Mouse (Mus musculus): ENCODE results near the gene Rbbp9. TPM values are rescaled to one million over a fixed set of nuclear protein-coding genes. Genes with fewer than 3 reads are reported as not detected.
"Not testable (repeated sequence)": the region's sequence is repeated elsewhere in the genome, so short reads cannot be mapped to it uniquely, and the experiment has no call there.

Rbbp9 gene
- 30.1 and 30.2 TPM in 2 replicates for polyA plus RNA-seq (2012; rRNA removed)

GRCm38 (mm10) chr2:144550529-144550928 lies at the start of gene Rbbp9:
Rbbp9 (minus strand) TSS chr2:144550869.
- Histone ChIP-seq H3K4me1 (ENCODE audit: control insufficient read depth, insufficient read depth, low read length) (no peaks in the 10 kb centered on the region; the same call in 1 of the 2 replicates), H3K27me3 (ENCODE audit: control insufficient read depth, insufficient read depth, low read length) (no peaks in the 10 kb centered on the region), H3K27ac (ENCODE audit: insufficient read depth, low read length) (peak within 1 kb of the TSS; percentile 17), H3K4me3 (replicated peaks; ENCODE audit: insufficient read depth, low read depth, low read length) (peak within 1 kb of the TSS; percentile 78)
- peak; percentile 72 to 76 for DNase-seq
- TF ChIP-seq POLR2A (IDR thresholded peaks at IDR 0.05; ENCODE audit: borderline replicate concordance, insufficient read depth, low read length) = peak; percentile 75; the same call in 1 of the 2 replicates
- no peak for TF ChIP-seq CTCF (IDR thresholded peaks at IDR 0.05; ENCODE audit: borderline replicate concordance, insufficient read depth, low read depth, low read length)
- WGBS = under 1% methylated on average over 17 of the region's 17 CpGs

GRCm38 (mm10) chr2:144599831-144600687 lies 49.4 kb upstream of the Rbbp9 start, which contains the start of gene Dtd1:
Dtd1 (plus strand) TSS chr2:144599897.
- WGBS = under 1% methylated on average over 50 of the region's 50 CpGs
- peak within 1 kb of the TSS; percentile 84 for H3K27ac ChIP-seq (ENCODE audit: insufficient read depth, low read length)

GRCm38 (mm10) chr2:144598006-144598405 lies 47.3 kb upstream of the Rbbp9 start:
- WGBS = 72% methylated on average over 2 of the region's 2 CpGs
- Histone ChIP-seq H3K4me1 (ENCODE audit: control insufficient read depth, insufficient read depth, low read length) (no peaks in the 10 kb centered on the region), H3K4me3 (replicated peaks; ENCODE audit: insufficient read depth, low read depth, low read length) (no peak overlapping the region), H3K27ac (ENCODE audit: insufficient read depth, low read length) (no peak overlapping the region), H3K27me3 (ENCODE audit: control insufficient read depth, insufficient read depth, low read length) (no peaks in the 10 kb centered on the region)
- TF ChIP-seq POLR2A (IDR thresholded peaks at IDR 0.05; ENCODE audit: borderline replicate concordance, insufficient read depth, low read length) (no peak), CTCF (IDR thresholded peaks at IDR 0.05; ENCODE audit: borderline replicate concordance, insufficient read depth, low read depth, low read length) (no peak)
- no peak for DNase-seq

More at GRCm38 (mm10) chr2:144599831-144600687, 49.4 kb upstream of the Rbbp9 start, which contains the start of gene Dtd1:
- Histone ChIP-seq H3K4me3 (replicated peaks; ENCODE audit: insufficient read depth, low read depth, low read length) (peak within 1 kb of the TSS; percentile 83), H3K4me1 (ENCODE audit: control insufficient read depth, insufficient read depth, low read length) (no peaks in the 10 kb centered on the region), H3K27me3 (ENCODE audit: control insufficient read depth, insufficient read depth, low read length) (no peaks in the 10 kb centered on the region)
- DNase-seq = peak; percentile 93 to 94
- peak; percentile 73 for TF ChIP-seq CTCF (IDR thresholded peaks at IDR 0.05; ENCODE audit: borderline replicate concordance, insufficient read depth, low read depth, low read length)
- peak; percentile 85 for TF ChIP-seq POLR2A (IDR thresholded peaks at IDR 0.05; ENCODE audit: borderline replicate concordance, insufficient read depth, low read length)

DNA sequence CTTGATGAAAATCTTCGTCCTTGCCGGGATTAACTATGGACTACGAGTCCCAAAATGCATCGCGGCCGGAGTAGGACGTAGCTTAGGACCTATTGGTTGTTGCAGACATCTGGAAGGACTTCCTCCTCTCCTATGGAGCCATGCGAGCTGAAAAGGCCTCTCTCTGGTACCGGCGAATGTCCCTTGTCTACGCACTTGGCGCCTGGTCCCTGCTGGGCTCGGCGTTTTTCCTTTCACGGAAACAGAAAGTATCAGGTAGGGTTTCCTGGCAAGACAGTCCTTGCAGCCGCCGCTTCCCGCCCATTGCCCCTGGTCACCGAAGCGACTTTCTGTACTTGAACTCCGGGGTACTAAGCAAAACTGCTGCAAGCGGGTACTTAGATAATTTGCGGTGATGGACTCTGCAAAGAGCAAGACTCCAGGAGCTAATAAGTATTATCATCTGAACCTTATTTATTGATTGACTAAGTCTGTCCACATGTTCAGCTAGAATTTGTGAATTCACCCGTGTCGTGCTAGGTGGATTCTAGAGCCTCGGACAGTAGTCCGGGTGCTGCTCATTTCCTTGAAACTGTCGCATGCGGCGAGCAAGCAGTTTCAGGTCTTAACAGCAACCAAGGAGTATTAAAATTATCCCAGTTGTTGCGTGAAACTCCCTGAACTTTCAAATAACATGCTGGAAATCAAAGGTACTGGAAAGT lies 43.4 kb upstream of the Rbbp9 start, which contains the start of gene Smim26:
TSS of gene Smim26 (plus strand) at position 104 of the 701 bp plus-strand sequence.
- WGBS = 1% methylated on average over 31 of the region's 31 CpGs
- DNase-seq = peak; percentile 81 to 83
- TF ChIP-seq CTCF (IDR thresholded peaks at IDR 0.05; ENCODE audit: borderline replicate concordance, insufficient read depth, low read depth, low read length) = no peak
- TF ChIP-seq POLR2A (IDR thresholded peaks at IDR 0.05; ENCODE audit: borderline replicate concordance, insufficient read depth, low read length) = peak; percentile 66; the same call in 1 of the 2 replicates
- no peaks in the 10 kb centered on the region for H3K4me1 ChIP-seq (ENCODE audit: control insufficient read depth, insufficient read depth, low read length)
- H3K27me3 ChIP-seq (ENCODE audit: control insufficient read depth, insufficient read depth, low read length) = no peaks in the 10 kb centered on the region
- H3K27ac ChIP-seq (ENCODE audit: insufficient read depth, low read length) = 0 out of 2 replicates have a peak within 1 kb of the TSS, but pooled peaks have one; percentile 17
- H3K4me3 ChIP-seq (replicated peaks; ENCODE audit: insufficient read depth, low read depth, low read length) = peak within 1 kb of the TSS; percentile 76

DNA sequence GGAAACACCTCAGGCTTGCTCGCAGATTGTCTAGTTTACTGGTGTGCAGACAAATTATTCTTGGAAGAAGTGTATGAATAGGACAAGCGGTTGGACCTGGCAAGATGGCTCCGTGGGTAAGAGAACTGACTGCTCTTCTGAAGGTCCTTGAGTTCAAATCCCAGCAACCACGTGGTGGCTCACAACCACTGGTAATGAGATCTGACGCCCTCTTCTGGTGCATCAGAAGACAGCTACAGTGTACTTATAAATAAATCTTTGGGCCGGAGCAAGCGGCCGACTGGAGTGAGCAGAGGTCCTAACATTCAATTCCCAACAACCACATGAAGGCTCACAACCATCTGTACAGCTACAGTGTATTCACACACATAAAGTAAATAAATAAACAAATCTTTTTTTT lies 42.4 kb upstream of the Rbbp9 start:
- 71% methylated on average over 8 of the region's 8 CpGs for WGBS
- not testable (repeated sequence) for DNase-seq; H3K4me1 ChIP-seq (ENCODE audit: control insufficient read depth, insufficient read depth, low read length); H3K4me3 ChIP-seq (replicated peaks; ENCODE audit: insufficient read depth, low read depth, low read length); H3K27ac ChIP-seq (ENCODE audit: insufficient read depth, low read length); H3K27me3 ChIP-seq (ENCODE audit: control insufficient read depth, insufficient read depth, low read length)

DNA sequence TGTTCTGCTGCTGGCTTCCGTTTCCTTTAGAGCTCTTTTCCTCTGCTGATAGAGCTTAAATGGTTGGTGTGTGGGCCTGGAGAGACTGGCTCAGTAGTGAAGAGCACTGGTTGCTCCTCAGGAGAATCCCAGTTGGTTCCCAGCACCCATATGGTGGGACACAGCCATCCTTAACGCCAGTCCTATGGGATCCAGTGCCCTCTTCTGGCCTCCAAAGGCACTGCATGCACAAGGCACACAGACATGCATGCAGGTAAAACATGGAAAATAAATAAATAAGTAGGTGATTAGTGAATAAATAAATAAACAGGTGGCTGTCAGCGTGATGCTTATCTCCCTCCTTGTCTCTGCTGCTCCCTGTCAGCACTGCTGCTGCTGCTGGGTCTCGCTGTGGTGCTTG lies 38.1 kb upstream of the Rbbp9 start:
- no peak for DNase-seq
- Histone ChIP-seq H3K27me3 (ENCODE audit: control insufficient read depth, insufficient read depth, low read length) (no peaks in the 10 kb centered on the region), H3K4me3 (replicated peaks; ENCODE audit: insufficient read depth, low read depth, low read length) (no peak overlapping the region), H3K4me1 (ENCODE audit: control insufficient read depth, insufficient read depth, low read length) (no peaks in the 10 kb centered on the region), H3K27ac (ENCODE audit: insufficient read depth, low read length) (no peak overlapping the region)
- 82% methylated on average over 4 of the region's 4 CpGs for WGBS
- no peak for TF ChIP-seq POLR2A (IDR thresholded peaks at IDR 0.05; ENCODE audit: borderline replicate concordance, insufficient read depth, low read length)
- peak; percentile 30; the same call in 1 of the 2 replicates for TF ChIP-seq CTCF (IDR thresholded peaks at IDR 0.05; ENCODE audit: borderline replicate concordance, insufficient read depth, low read depth, low read length)

- TF ChIP-seq CTCF (IDR thresholded peaks at IDR 0.05; ENCODE audit: borderline replicate concordance, insufficient read depth, low read depth, low read length) = no peak
- peak; percentile 74 for TF ChIP-seq POLR2A (IDR thresholded peaks at IDR 0.05; ENCODE audit: borderline replicate concordance, insufficient read depth, low read length)
- no peaks in the 10 kb centered on the region for H3K27me3 ChIP-seq (ENCODE audit: control insufficient read depth, insufficient read depth, low read length)
- no peaks in the 10 kb centered on the region for H3K4me1 ChIP-seq (ENCODE audit: control insufficient read depth, insufficient read depth, low read length)
- peak within 1 kb of the TSS; percentile 58 for H3K27ac ChIP-seq (ENCODE audit: insufficient read depth, low read length)
- under 1% methylated on average over 44 of the region's 44 CpGs for WGBS
- H3K4me3 ChIP-seq (replicated peaks; ENCODE audit: insufficient read depth, low read depth, low read length) = peak within 1 kb of the TSS; percentile 94
- DNase-seq = peak; percentile 98
These were observed 5.3 kb upstream of the Rbbp9 start, which contains the start of gene Sec23b for GRCm38 (mm10) chr2:144555820-144556552. Sec23b (plus strand) TSS chr2:144556229.
